Mouse (Mus musculus): ENCODE data around the gene Abhd5. TPM values are rescaled to one million over a fixed set of nuclear protein-coding genes. Genes with fewer than 3 reads are reported as not detected.

Abhd5 gene
- polyA plus RNA-seq, 1 experiment from 2014 or later, result 21.2 TPM

- Histone ChIP-seq H3K9me3 (replicated peaks) (no peaks in the 10 kb centered on the region), H3K27me3 (replicated peaks) (peaks cover 9% of the 10 kb centered on the region; the same call in 1 of the 2 replicates), H3K36me3 (no peaks in the 10 kb centered on the region), H3K4me2 (no peak overlapping the region), H3K9ac (no peak overlapping the region), H3K4me1 (no peaks in the 10 kb centered on the region), H3K4me3 (no peak overlapping the region), H3K27ac (no peak overlapping the region)
- 20% methylated on average over 13 of the region's 13 CpGs for WGBS (ENCODE audit: insufficient replicate concordance)
- peak; percentile 24; the same call in 1 of the 2 replicates for ATAC-seq
These were observed 69.7 kb downstream of the Abhd5 start for GRCm38 (mm10) chr9:122420772-122421764.

- Histone ChIP-seq H3K4me3 (no peak overlapping the region), H3K27ac (no peak overlapping the region), H3K4me1 (no peaks in the 10 kb centered on the region), H3K9me3 (replicated peaks) (no peaks in the 10 kb centered on the region), H3K4me2 (no peak overlapping the region), H3K36me3 (no peaks in the 10 kb centered on the region), H3K9ac (no peak overlapping the region), H3K27me3 (replicated peaks) (peaks cover 9% of the 10 kb centered on the region; the same call in 1 of the 2 replicates)
- 70% methylated on average over 8 of the region's 8 CpGs for WGBS (ENCODE audit: insufficient replicate concordance)
- no peak for ATAC-seq
These were observed 70.5 kb downstream of the Abhd5 start for GRCm38 (mm10) chr9:122421911-122422310.

GRCm38 (mm10) chr9:122422706-122423105 is 71.3 kb downstream of the Abhd5 start:
- ATAC-seq, result no peak
- H3K27ac ChIP-seq, result no peak overlapping the region
- no peaks in the 10 kb centered on the region for H3K9me3 ChIP-seq (replicated peaks)
- no peak overlapping the region for H3K4me3 ChIP-seq
- no peak overlapping the region for H3K4me2 ChIP-seq
- WGBS (ENCODE audit: insufficient replicate concordance), result 70% methylated on average over 14 of the region's 14 CpGs
- H3K9ac ChIP-seq, result no peak overlapping the region
- H3K27me3 ChIP-seq (replicated peaks), result peaks cover 9% of the 10 kb centered on the region; the same call in 1 of the 2 replicates
- no peaks in the 10 kb centered on the region for H3K36me3 ChIP-seq
- H3K4me1 ChIP-seq, result no peaks in the 10 kb centered on the region

GRCm38 (mm10) chr9:122423146-122423545 is 71.7 kb downstream of the Abhd5 start:
- Histone ChIP-seq H3K27ac (no peak overlapping the region), H3K9ac (no peak overlapping the region), H3K4me1 (no peaks in the 10 kb centered on the region), H3K27me3 (replicated peaks) (peaks cover 9% of the 10 kb centered on the region; the same call in 1 of the 2 replicates), H3K4me3 (no peak overlapping the region), H3K4me2 (no peak overlapping the region), H3K9me3 (replicated peaks) (no peaks in the 10 kb centered on the region), H3K36me3 (no peaks in the 10 kb centered on the region)
- WGBS (ENCODE audit: insufficient replicate concordance), result 45% methylated on average over 6 of the region's 6 CpGs
- no peak for ATAC-seq

- H3K27ac ChIP-seq, result no peak overlapping the region
- no peak overlapping the region for H3K4me3 ChIP-seq
- WGBS (ENCODE audit: insufficient replicate concordance), result 31% methylated on average over 14 of the region's 14 CpGs
- H3K27me3 ChIP-seq (replicated peaks), result peaks cover 9% of the 10 kb centered on the region; the same call in 1 of the 2 replicates
- H3K4me2 ChIP-seq, result peak overlapping the region; percentile 19; the same call in 1 of the 2 replicates
- H3K36me3 ChIP-seq, result no peaks in the 10 kb centered on the region
- ATAC-seq, result peak; percentile 55; the same call in 1 of the 2 replicates
- no peak overlapping the region for H3K9ac ChIP-seq
- H3K4me1 ChIP-seq, result no peaks in the 10 kb centered on the region
- no peaks in the 10 kb centered on the region for H3K9me3 ChIP-seq (replicated peaks)
These were observed 73.7 kb downstream of the Abhd5 start for GRCm38 (mm10) chr9:122424941-122425608.

- WGBS (ENCODE audit: insufficient replicate concordance), result 69% methylated on average over 12 of the region's 12 CpGs
- Histone ChIP-seq H3K4me2 (no peak overlapping the region), H3K4me3 (no peak overlapping the region), H3K27ac (no peak overlapping the region), H3K4me1 (no peaks in the 10 kb centered on the region), H3K9me3 (replicated peaks) (no peaks in the 10 kb centered on the region), H3K36me3 (no peaks in the 10 kb centered on the region), H3K9ac (no peak overlapping the region), H3K27me3 (replicated peaks) (no peaks in the 10 kb centered on the region; the same call in 1 of the 2 replicates)
- ATAC-seq, result no peak
These were observed 77.7 kb downstream of the Abhd5 start for GRCm38 (mm10) chr9:122429058-122429649.

GRCm38 (mm10) chr9:122429685-122430084 is 78.3 kb downstream of the Abhd5 start:
- 57% methylated on average over 1 of the region's 1 CpGs for WGBS (ENCODE audit: insufficient replicate concordance)

More at GRCm38 (mm10) chr9:122429685-122430084, 78.3 kb downstream of the Abhd5 start:
- H3K4me1 ChIP-seq, result no peaks in the 10 kb centered on the region
- no peaks in the 10 kb centered on the region for H3K9me3 ChIP-seq (replicated peaks)
- no peaks in the 10 kb centered on the region; the same call in 1 of the 2 replicates for H3K27me3 ChIP-seq (replicated peaks)
- H3K9ac ChIP-seq, result no peak overlapping the region
- H3K4me2 ChIP-seq, result no peak overlapping the region
- H3K27ac ChIP-seq, result no peak overlapping the region
- H3K36me3 ChIP-seq, result no peaks in the 10 kb centered on the region
- no peak for ATAC-seq
- no peak overlapping the region for H3K4me3 ChIP-seq

Other genes with a start within 250 kb of the Abhd5 start
- gene Snrk, start 234.3 kb upstream of the Abhd5 start, polyA plus RNA-seq (2016; fragmentation: Nextera tagmentation; extraction: Ambion mirVana), result 23.6 and 25.8 TPM in 2 replicates
- gene Ano10, start 57.2 kb upstream of the Abhd5 start, polyA plus RNA-seq (2016; fragmentation: Nextera tagmentation; extraction: Ambion mirVana), result 10.9 and 11.2 TPM in 2 replicates